Mouse (Mus musculus) layer of hippocampus, postnatal 14 days (tissue): ENCODE data around the gene Gm10772. TPM values are rescaled to one million over a fixed set of nuclear protein-coding genes. Genes with fewer than 3 reads are reported as not detected.
"Not testable (repeated sequence)": the region's sequence is repeated elsewhere in the genome, so short reads cannot be mapped to it uniquely, and the experiment has no call there.

ENCODE experiments used
- DNase-seq, 2 experiments: peaks; one replicate each; pipeline ENCODE4 v3.0.0; 2021 to 2022; ENCODE audit warnings: low spot score in 2 of 2, mixed read lengths in 1 of 2
- long read RNA-seq, 2 experiments: library from polyadenylated mRNA; stranded (forward); transcript quantifications; one replicate each; pipeline ENCODE4 v2.0.0; 2021
- total RNA-seq, 2 experiments: library from RNA; stranded (reverse); gene quantifications; 2 replicates each; pipeline ENCODE4 v1.2.3; 2021

The Gm10772 gene
- not detected for total RNA-seq
- long read RNA-seq, experiment 1, result 0 reads
- long read RNA-seq, experiment 2, result 0 reads

GRCm38 (mm10) chr13:66227473-66227872, at the start of gene Gm10772:
Gene Gm10772, minus strand, starts transcription at chr13:66227573.
- not testable (repeated sequence) for DNase-seq

- DNase-seq, result not testable (repeated sequence)
These were observed 36.5 kb upstream of the Gm10772 start for GRCm38 (mm10) chr13:66263914-66264313.

GRCm38 (mm10) chr13:66263141-66263540, 35.8 kb upstream of the Gm10772 start:
- not testable (repeated sequence) for DNase-seq

GRCm38 (mm10) chr13:66214349-66214748, 13.0 kb downstream of the Gm10772 start:
- DNase-seq, result no peak

- DNase-seq, result not testable (repeated sequence)
These were observed 13.6 kb downstream of the Gm10772 start for GRCm38 (mm10) chr13:66213811-66214210.

GRCm38 (mm10) chr13:66179172-66179571, 48.2 kb downstream of the Gm10772 start:
- DNase-seq, result not testable (repeated sequence)

Other genes with a start within 250 kb of the Gm10772 start
- gene Gm10324, start 108.0 kb downstream of the Gm10772 start, total RNA-seq, result not detected
- gene 2410141K09Rik, start 213.5 kb upstream of the Gm10772 start, total RNA-seq, result not detected